Mouse (Mus musculus) urinary bladder, postnatal 36 days (tissue): ENCODE measurements around the gene Gm42906.

Experiments used
- DNase-seq, 2 experiments: peaks; one replicate each; pipeline ENCODE4 v3.0.0; 2022; ENCODE audit warnings: low spot score in 2 of 2, mixed read lengths in 1 of 2

The Gm42906 gene

DNA sequence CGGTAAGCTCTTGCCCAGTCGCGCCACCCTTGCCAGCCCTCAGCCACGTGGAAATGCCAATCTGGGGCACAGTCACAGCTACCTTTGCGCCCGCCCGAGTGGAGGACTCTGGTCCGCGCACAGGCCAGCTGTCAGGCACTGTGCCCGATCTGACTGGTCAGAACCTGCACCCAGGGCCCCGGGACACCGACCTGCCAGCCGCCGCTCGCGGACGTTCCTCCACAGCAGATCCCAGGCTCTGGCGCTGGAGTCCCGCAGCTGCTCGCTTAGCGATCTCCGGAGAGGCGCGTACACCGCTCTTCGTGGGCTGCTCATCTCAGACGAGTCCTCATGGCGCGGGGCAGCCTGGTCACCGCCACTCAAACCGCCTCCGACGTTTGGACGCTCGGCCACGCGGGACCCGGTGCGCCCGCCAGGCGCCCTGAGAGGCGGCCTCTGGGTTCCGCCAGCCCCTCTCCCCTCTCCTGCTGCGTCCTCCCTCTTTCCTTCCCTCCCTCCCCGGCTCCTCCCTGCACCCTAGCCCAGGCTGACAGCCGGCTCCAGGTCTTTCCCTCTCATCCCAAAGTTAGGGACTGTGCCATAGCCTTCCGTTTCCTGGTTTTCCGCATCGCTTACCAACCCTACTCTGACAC lies 194.4 kb downstream of the Gm42906 start, which contains the start of gene Stard13:
Gene Stard13, minus strand, starts transcription at position 437 of the 632 bp plus-strand sequence.
- DNase-seq, result peak; percentile 23 to 48

DNA sequence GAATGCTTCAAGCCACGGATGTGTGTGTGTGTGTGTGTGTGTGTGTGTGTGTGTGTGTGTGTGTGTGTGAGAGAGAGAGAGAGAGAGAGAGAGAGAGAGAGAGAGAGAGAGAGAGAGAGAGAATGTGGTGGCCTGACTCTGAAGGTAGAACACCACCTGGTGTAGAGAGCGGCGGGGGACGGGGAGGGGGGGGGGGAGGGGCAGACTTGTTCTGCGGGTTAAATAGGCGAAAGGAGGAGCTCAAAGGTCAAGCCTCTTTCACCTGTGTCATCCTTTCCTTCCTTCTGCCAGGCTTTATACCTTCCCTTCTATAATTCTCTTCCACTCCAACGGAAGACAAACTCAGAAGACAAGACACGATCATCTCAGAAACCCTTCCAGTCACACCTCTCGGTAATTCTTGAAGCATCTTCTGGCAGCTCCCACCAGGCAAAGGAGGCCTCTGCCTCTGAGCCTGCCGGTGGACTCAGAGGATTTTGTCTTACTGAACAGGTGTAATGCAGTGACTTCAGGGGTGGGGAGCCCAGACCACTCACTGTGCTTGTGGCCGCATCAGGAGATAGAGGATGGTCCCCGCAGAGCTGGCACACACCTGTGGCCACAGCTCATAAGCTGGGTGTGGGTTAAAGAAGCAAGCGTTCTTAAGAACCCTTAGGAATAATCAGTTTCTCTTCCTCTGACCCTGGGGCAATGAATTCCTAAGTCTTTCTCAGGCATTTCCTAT lies 195.2 kb downstream of the Gm42906 start:
- DNase-seq, result no peak

DNA sequence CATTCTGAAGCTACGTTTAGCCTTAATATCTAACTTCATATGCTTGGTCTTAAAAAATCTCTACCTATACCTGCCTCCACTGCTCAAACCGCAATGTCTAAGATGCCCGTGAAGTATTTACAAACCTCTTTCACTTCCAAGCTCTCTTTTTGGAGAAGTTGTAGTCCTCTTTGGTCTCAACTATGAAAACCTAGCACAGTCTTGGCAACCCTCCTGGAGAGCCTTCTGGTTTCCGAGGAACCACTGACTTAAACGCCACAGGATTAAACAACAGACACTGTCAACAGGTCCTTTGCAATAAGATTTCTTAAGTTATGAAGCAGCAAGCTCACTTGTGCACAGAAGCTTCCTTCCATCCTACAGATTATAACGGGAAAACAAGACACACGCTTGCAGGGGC lies 196.1 kb downstream of the Gm42906 start:
- DNase-seq, result no peak

DNA sequence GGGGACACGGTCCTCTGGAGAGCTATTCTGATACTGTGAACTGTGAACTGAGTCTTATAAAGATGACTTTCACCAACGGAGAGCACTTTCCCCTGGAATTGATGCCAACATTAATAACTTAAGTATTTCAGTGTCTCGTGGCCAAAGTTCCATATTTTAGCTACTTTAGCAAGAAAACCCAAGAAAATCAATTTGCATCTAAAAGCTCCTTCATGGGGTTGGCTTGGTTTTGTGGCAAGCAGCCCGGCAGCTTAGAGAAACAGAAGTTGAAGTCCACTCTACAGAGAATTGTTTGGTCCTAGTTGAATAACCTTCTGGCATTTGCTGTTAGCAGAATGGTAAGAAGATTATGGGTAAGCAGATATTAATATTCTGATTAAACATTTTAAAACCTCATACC lies 196.6 kb downstream of the Gm42906 start:
- DNase-seq, result no peak

DNA sequence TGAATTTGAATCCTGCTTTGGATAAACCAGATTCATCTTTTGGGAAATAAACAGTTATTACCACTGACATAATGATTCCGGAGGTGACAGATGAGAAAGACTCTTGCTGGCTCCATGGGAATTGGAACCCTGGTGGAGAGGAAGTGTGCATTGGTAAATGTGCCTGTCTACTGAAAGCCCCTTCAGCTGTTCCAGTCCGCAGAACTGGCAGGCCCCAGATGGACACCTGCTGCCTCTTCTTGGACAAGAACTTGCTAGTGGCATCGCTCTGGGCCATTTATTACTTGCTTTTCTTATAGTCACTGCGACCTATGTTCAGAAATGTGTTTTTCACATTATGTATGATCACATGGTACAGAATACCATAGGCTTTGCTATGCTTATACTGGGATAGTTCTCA lies 197.5 kb downstream of the Gm42906 start:
- DNase-seq, result no peak

DNA sequence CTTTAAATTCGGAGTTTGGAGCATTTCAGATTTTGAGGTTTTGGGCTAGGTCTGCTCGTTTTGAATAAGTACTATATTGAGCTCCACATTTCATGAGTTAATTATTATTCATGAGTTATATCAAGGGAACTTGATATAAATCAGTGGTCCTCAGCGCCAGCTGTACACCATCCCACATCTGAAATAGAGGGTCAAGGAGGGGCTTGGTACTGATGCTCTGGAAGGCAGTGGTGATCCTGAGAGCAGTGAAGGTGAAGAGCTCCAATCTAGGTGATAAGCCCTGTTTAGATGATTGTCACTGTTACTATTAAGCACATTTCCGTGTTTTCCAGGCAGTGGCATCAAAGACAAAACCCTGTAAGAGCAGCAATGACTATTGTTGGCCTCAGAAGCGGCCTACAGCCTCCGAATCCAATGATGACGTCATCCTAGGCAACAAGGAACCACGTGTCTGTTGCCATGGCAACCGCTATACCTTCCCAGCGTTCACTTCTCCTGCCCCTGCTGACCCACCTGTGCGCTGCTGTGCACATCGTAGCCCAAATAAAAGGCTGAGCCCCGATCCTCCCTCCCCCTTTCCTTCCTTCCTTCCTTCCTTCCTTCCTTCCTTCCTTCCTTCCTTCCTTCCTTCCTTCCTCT lies 199.5 kb downstream of the Gm42906 start:
- DNase-seq, result no peak

DNA sequence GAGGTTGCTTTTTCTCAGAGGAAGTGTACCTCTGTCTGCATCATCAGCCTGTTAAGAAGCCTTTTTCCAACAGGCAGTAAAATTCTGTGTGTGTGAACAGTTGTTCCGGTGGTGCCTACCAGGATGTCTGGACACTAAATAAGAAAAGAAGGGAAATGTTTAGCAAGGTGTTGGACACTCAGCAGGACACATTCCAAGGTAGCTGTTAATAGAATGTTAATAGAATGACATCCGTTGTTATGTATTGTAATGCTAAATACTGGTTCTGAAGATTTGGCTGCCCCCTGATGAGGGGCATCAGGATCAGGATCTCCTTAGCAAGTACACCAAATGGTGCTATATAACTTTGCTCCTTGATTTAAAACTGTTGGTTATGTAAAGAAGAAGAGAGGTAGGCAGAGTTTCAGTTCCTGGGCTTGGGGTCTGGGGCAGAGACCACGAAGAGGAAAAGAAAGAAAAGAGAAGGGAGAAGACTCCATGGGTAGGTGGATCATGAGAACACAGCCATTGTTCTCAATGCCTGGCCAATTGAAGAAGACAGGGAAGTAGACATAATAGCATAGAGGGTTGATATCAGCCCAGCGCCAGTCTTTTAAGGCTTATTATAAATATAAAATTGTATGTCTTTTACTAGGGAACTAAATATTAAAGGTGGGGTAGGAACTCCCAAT lies 204.1 kb downstream of the Gm42906 start:
- DNase-seq, result no peak

DNA sequence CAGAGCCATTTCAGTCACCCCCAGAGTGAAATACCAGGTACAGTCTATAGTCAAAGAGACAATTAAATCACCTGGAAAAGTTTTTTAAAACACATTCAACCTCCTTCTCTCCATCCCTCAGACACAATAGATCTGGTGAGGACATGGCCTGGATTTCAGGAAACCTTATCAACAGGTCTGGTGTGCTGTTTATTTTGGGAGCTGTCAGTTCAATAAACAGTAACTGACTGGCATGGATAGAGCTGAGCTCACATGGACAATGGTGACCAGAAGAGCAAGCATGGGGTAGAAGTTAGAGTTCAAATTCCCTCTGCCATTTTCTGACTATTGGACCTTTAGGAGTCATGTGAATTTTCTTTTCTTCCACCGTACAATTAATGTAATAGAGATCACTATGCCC lies 205.2 kb downstream of the Gm42906 start:
- no peak for DNase-seq

DNA sequence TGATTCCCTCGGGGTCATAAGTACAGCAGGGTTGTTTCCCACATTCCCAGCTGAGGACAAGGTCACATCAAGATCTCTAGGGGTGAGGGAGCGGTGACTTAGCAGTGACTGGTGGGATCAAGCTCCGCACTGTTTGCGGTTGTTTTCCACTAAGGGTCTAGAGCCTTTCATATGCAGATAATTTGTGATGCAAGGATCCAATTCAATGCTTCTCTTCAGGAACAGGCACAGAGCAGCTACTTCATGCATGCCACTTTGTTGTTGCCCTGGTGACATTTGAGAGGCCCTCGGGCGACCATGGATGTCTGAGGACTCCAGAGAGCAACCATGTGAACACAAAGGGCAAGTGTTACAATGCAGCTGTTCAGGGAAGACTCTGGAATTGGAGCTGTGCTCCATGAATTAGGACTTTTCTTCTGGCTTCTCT lies 209.3 kb downstream of the Gm42906 start:
- no peak for DNase-seq

DNA sequence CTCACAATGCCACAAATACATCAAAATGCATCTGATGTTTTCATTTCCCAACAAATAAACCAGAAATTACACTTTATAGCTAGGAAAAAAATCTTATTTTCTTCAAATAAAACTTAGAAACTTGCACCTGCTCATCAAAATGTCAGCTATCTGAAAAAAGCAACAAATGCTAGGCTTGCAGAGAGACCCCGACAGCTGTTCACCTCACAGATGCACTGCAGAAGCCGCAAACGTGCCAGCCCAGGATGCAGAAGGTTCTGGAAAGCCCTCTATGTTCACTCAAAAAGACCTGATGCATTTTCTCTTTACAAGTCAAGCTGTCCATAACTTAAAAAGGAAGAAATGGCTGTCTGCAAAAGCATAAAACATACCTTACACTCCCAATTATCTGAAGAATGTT lies 214.9 kb downstream of the Gm42906 start:
- DNase-seq, result no peak

DNA sequence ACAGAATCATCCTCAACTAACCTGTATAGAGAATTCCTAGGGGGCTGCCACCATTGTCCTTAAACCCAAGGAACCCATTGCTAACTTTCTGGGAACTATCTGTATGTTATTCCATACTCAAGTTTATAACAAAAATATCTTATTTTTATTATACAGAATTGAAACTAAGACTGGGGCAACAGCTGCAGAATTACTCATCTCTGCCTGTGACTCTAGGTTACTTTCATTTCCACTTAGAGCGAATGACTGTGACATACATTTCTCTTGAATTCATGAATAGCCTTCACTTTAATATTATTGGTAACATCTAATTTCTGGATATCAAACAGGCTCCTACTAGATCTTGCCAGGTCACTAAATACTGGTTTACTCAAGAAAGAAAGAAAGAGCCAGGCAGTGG lies 217.1 kb downstream of the Gm42906 start:
- no peak for DNase-seq

DNA sequence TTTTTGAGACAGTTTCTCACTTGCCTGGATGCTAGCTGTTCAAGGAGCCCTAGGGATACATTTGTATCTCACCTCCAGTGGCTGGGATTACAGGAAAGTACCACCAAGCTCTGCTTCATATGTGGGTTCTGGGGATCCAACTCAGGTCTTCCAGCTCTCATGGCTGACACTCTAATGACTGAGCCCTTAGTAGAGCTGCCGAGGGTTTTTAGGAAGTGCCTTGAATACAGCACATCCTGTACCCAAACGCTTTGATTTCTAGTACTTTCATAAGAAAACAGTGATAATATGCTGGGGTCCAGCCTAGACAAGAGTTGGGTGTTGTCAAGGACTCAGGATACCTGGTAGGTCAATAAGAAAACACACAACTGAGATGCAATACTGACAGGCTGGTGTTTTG lies 217.9 kb downstream of the Gm42906 start:
- DNase-seq, result no peak

DNA sequence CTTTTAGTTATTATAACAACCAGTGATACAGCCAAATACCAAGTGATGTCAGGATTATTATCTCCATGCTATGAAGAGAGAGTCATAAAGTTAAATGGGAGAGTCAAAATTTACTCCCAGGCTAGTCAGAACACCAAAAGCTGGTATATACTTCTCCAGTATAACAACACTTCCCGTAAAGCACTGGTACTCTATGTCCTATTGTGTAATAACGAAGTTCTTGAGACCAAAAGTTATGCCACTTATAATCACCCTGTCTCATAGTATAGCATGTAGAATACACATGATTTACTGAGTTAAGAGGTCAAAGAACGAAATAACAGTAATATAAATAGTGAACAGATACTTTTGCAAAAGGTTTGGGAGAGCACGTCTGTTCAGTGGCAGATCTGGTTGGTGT lies 222.9 kb downstream of the Gm42906 start:
- no peak for DNase-seq

DNA sequence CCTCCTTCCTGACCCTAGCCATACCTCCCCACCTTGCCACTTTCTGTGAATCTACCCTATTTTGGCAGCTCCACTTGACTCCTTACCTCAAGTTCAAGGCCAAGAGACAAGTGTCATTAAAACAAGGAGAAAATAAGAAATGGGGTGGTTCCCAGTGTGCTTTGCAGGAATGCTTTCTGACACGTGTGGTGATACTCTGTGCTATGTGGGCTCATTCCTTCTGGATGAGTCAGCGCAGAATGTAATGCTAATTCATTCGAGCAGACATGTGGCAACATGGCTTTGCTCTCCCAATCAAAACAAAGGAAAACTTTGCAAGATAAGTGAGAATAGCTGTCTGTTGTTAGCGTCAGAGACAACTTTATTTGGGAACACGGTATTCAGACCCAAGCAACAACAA lies 225.0 kb downstream of the Gm42906 start:
- no peak for DNase-seq

DNA sequence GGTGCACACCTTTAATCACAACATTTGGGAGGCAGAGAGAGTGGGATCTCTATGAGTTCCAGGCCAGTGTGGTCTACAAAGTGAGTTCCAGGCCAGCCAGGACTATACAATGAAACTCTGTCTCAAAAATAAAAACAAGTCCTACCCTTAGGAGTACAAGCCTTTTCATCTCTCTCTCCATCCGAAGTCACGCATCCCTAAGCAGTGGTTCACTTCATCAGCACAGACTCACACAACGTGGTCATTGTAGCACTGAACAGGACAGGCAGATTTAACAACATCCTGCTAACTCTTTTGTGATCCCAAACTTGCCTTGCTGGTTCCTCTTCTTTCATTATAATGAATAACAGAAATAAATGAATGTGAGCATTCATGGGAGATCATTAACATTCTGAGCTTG lies 226.7 kb downstream of the Gm42906 start:
- no peak for DNase-seq

DNA sequence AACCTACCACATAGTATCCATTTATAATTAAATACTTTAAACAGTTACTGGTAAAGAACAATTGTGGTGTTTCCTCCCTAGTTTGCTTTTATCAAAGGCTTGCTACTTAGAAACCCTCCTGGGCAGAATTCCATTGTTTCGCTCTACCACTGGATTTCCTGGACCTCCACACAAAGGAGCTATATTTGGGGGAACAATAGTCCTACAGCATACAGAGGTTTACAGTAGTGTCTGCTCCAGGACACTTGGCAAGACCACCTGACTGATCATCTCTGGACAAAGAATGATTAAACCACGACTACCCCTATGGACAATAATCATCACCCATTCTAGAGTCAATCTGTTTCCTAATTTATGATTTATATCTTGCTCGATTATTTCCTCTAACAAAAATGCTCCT lies 228.7 kb downstream of the Gm42906 start:
- no peak for DNase-seq

DNA sequence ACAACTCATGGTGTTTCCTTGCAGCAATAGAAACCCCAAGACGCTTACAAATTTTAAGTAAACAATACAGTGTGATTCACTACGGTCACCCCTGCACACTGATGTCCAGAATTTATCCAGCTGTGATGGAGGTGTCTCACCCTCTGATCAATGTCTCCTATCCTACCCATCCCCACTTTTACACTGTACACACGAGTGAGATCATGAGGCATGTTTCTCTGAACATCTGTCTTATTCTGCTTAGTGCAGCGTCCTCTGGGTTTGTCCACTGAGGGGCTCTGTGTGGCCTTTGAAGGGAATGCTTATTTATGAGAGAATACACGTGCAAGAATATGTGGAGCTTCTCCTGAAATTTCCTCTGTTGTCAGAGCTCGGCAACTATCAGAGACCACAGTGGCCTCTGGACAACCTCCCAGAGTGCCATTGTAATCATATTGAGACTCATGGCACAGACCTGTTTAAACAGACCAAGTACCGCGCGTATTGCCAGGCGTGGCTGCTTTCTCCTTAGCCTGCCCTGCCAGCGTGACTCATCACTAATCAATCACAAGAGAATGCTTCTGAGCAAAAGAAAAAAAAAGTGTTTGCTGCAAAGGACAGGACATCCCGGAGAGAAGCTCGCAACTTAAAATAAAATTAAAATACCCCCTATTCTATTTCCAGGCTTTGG lies 231.2 kb downstream of the Gm42906 start:
- peak; percentile 15 to 36 for DNase-seq

DNA sequence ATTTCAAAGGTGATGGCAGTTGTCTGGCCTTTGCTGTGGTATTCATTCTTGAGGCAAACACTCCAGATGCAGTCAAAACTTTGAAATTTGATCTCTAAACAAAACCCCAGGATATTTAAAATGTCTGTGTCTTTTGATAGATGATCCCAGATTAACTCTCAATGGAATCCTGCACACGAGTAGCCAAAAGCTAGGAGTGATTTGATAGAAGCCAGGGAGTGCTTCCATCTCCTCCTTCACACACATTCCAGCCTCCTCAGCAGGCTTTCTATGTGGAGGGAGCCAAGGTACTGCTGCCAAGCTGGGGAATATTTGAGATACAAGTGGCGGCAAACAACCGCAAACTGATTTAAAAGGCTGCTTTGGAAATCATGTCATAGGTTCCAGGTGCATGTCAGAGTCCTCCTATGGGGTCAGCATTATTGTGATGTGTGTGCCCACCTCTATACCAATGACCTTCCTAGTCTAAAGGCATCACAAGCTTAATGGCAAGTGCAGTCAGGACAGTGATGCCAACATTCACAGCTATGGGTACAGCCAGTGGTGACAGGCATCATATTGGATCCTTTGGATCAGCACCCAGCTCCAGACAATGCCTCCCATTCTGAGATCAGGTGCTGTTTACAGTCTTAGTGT lies 234.0 kb downstream of the Gm42906 start:
- no peak for DNase-seq

DNA sequence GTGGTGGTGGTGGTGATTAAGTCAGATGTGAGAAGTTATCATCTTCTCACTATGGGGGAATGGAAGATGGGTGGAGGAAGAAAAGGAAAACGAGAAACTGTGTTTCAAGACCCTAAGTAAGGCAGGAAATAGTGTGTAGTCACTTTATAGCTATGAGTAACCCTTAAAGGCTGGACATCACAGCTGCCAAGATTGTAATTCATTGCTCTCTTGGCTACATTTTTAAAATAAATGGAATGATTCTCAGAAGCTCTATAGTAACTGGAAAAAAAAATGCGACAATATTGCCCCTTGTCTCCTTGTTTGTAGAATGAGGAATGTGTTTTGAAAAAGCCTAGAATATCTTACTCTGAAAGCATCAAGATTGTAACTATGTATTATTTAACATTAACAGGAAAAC lies 235.7 kb downstream of the Gm42906 start:
- DNase-seq, result no peak

DNA sequence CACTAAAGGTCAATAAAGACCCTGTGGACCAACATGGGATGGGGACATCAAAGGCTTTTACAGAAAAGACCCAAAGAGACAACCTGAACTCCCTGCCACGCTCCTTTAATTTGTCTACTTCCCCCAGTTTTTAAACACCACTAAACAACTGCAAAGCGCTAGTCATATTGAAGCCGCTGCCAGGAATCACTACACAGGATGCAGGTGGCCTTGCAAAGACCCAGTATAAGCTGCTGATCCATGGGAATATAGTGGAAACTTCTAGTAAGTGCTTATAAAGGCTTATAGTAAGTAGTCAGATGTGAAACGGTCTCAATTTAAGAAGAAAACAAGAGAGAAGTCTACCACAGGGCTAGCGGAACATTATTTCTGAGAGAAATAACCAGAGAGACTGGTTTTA lies 237.2 kb downstream of the Gm42906 start:
- DNase-seq, result no peak

DNA sequence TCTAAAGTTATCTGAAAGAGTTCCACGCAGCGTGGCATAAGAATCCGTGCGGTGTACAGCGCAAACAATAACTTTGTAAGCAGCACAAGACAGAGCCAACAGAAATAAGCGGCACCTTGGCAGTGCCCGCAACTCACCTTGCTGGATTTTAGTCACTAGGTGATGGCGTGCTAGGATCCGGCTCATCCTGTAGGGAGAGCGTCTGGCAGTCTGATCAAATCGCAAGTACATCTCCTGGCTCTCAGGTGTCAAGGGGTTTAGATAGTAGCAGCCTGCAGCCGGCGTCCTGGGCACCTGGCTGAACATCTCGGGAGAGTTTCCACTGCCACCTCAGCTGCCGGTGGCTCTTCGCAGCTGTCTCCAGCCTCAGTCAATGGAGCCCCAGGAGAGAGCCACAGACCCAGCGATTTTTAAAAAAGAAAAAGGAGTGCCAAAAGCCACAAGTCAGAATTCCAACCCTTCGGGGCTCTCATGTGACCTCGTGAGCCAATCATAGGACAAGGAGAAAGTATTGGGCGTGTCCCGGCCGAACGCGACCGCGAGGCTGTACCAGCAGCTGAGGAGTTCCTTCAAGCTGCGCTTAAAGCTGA lies 238.1 kb downstream of the Gm42906 start:
- DNase-seq, result peak; percentile 32 to 63
